Mouse (Mus musculus) G1E (cell line): Measurements from ENCODE around the gene Ext2.

Experiments
- CTCF ChIP-seq: IDR thresholded peaks from 2 replicates; pipeline ENCODE4 v1.5.1; 2012; ENCODE audit warnings: low read depth, low read length, inconsistent platforms, mixed read lengths
- POLR2AphosphoS5 ChIP-seq: IDR thresholded peaks from 2 replicates; pipeline ENCODE4 v1.6.1; 2012; ENCODE audit warnings: low read depth, low read length, inconsistent platforms; ENCODE audit not compliant: insufficient replicate concordance
- TAL1 ChIP-seq: conservative IDR thresholded peaks from 2 replicates; pipeline ENCODE4 v1.6.1; 2012; ENCODE audit warnings: low read depth, low read length, inconsistent platforms, mixed read lengths

DNA sequence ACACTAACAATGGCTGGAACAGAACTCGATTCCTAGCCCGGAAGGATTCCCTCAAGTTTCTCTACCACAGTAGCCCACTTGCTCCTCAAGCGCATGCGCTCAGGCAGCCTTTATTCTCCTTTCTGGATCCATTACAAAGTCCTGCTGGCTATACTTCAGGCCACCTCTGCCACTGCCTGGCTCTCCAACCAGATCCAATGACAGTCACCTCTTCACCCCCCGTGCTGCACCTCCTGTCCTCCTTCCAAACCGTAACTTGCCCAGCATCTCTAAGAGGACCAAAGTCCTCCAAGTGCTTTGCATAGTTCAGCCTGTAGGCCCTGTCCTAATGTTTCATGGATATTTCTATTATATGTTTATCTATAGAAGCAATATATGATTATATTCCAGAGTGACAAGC is 113.1 kb downstream of the Ext2 start:
- TF ChIP-seq CTCF = no peak
- no peak for TF ChIP-seq POLR2AphosphoS5
- TF ChIP-seq TAL1 = no peak
